Mouse (Mus musculus): ENCODE measurements around the gene Cilp. TPM values are rescaled to one million over a fixed set of nuclear protein-coding genes. Genes with fewer than 3 reads are reported as not detected.

Gene Cilp
- polyA plus RNA-seq, 1 experiment from 2014 or later, result 0.25 TPM

DNA sequence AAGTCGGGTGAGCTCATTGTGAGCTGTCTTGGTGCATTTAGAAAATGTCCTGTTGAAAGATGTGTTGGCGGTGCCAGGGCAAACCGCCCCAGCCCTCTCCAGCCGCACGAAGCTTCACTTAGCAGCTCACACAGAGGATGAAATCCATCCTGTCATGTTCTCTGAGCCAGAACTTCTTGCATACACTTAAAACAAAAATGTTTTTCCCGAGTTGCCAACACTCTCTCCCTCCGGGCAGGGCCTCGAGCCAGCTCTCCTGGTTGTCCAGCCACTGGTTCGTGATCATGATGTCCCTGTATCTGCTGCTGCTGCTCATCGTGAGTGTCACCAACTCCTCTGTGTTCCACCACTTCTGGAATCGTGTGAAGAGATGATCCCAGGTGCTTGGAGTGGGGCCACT lies 27.4 kb upstream of the Cilp start:
- WGBS, result 92% methylated on average over 11 of the region's 11 CpGs
- no peak overlapping the region for H3K27ac ChIP-seq
- H3K9me3 ChIP-seq, result no peaks in the 10 kb centered on the region
- H3K4me3 ChIP-seq, result no peak overlapping the region
- H3K4me1 ChIP-seq (replicated peaks), result peaks cover 10% of the 10 kb centered on the region; the same call in 1 of the 2 replicates
- peaks cover 13% of the 10 kb centered on the region; the same call in 1 of the 2 replicates for H3K36me3 ChIP-seq
- no peak for DNase-seq (ENCODE audit: low spot score)
- no peaks in the 10 kb centered on the region for H3K27me3 ChIP-seq (ENCODE audit: insufficient read depth, poor library complexity, severe bottlenecking)

DNA sequence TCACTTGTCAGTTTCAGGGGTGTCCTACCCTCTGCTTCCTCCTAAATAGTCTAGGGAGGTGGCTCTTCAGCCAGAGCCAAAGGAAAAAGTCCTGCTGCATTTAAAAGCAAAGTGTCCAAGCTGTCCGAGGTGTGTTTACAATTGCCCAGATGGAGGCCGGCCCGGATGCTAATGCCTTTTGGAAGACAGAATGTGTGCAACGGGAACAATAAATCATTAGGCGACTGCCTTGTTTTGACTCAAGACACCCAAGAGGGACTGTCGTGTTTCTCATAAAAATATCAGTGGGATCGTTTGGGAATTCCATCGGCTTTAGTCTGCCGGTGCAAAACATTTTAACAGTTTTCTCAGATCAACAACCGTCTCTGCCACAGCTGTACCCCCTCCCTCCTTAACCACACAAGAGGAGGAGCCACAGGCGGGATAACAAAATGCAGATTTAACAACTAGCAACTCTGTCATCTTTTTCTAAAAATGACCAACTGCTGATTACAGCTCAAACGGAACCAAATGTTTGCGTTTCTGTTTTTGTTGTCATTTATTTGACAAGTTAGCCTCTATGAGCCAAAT lies 26.7 kb upstream of the Cilp start:
- Histone ChIP-seq H3K27ac (no peak overlapping the region), H3K9me3 (no peaks in the 10 kb centered on the region), H3K4me3 (no peak overlapping the region), H3K36me3 (peaks cover 13% of the 10 kb centered on the region; the same call in 1 of the 2 replicates), H3K27me3 (ENCODE audit: insufficient read depth, poor library complexity, severe bottlenecking) (no peaks in the 10 kb centered on the region), H3K4me1 (replicated peaks) (peaks cover 16% of the 10 kb centered on the region)
- DNase-seq (ENCODE audit: low spot score), result no peak
- WGBS, result 85% methylated on average over 13 of the region's 13 CpGs

DNA sequence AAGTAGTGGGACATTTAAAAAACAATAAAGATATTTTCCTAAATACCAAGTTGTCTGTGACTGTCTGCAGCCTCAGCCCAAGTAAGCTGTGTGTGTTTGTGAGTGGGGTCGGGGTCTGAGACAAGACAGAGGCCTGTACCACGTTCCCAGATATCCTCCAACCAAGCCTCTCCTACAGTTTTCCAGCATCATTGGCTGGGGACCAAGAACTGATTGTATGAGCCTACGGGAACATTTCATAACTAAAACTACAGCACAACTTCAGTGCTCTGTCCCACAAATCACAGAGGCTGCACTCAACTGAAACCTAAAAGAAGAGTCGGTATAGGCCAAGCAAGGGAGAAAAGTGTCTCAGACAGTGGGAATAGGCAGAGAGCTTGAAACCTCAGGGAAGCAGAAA lies 25.8 kb upstream of the Cilp start:
- Histone ChIP-seq H3K27me3 (ENCODE audit: insufficient read depth, poor library complexity, severe bottlenecking) (no peaks in the 10 kb centered on the region), H3K27ac (no peak overlapping the region), H3K4me3 (no peak overlapping the region), H3K4me1 (replicated peaks) (peaks cover 24% of the 10 kb centered on the region), H3K36me3 (peaks cover 13% of the 10 kb centered on the region; the same call in 1 of the 2 replicates), H3K9me3 (no peaks in the 10 kb centered on the region)
- DNase-seq (ENCODE audit: low spot score), result no peak
- WGBS, result 93% methylated on average over 4 of the region's 4 CpGs

DNA sequence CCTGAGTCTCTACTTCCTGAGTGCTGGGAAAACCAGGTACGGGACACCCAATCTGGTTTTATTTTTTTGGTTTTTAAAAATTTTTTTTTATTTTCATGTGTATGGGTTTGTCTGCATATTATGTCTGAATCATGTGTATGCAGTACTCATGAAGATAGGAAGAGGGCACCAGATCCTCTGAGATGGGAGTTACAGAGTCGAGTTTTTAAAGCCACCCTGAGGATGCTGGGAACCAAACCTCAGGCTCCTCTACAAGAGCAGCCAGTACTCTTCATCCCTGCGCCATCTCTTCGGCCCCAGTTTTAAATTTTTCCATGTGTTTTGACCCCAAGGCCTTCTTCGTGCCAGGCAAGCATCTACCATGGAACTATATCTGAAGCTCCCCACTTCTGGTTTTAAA lies 25.2 kb upstream of the Cilp start:
- WGBS, result 93% methylated on average over 5 of the region's 5 CpGs
- DNase-seq (ENCODE audit: low spot score), result no peak
- no peaks in the 10 kb centered on the region for H3K9me3 ChIP-seq
- H3K27me3 ChIP-seq (ENCODE audit: insufficient read depth, poor library complexity, severe bottlenecking), result no peaks in the 10 kb centered on the region
- H3K36me3 ChIP-seq, result peaks cover 8% of the 10 kb centered on the region; the same call in 1 of the 2 replicates
- H3K4me1 ChIP-seq (replicated peaks), result peaks cover 27% of the 10 kb centered on the region
- H3K27ac ChIP-seq, result no peak overlapping the region
- no peak overlapping the region for H3K4me3 ChIP-seq

DNA sequence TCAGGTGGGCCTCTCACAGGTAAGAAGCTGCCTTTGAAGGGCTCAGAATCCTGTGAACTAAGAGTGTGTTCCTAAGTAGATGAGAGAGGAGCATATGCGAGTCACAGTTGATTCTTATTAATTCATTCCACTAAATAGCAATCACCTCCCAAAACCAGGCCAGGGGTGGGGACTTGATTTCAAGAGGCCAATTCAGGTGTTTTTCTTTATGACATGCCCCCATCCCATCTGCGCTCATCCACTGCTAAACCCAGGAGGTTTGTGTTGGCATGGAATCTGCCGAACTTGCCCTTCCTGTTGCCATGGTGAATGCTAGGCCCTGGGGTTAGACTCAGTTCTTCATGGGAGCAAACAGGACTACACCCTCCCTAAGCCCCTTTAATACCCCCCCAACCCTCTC lies 24.4 kb upstream of the Cilp start:
- DNase-seq (ENCODE audit: low spot score), result no peak
- WGBS, result 90% methylated on average over 3 of the region's 3 CpGs

DNA sequence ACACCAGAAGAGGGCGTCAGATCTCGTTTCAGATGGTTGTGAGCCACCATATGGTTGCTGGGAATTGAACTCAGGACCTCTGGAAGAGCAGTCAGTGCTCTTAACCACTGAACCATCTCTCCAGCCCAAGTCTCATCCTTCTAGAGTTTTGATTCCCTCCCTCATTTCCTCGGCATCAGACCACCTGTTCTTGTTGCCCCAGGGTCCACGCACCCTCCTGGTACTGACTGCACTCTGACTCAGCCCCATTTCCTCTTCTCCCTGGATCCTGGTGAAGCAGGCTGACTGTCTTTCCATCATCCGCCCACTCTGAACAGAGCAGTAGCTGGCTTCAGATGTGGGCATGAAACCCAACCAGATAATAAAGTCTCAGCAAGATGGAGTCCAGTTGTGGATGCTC lies 23.0 kb upstream of the Cilp start:
- H3K4me1 ChIP-seq (replicated peaks), result peaks cover 27% of the 10 kb centered on the region
- H3K9me3 ChIP-seq, result no peaks in the 10 kb centered on the region
- H3K27me3 ChIP-seq (ENCODE audit: insufficient read depth, poor library complexity, severe bottlenecking), result no peaks in the 10 kb centered on the region
- 77% methylated on average over 5 of the region's 5 CpGs for WGBS
- no peaks in the 10 kb centered on the region for H3K36me3 ChIP-seq
- no peak for DNase-seq (ENCODE audit: low spot score)
- H3K27ac ChIP-seq, result no peak overlapping the region
- no peak overlapping the region for H3K4me3 ChIP-seq

More for the DNA sequence above, 24.4 kb upstream of the Cilp start:
- Histone ChIP-seq H3K9me3 (no peaks in the 10 kb centered on the region), H3K36me3 (peaks cover 7% of the 10 kb centered on the region; the same call in 1 of the 2 replicates), H3K27me3 (ENCODE audit: insufficient read depth, poor library complexity, severe bottlenecking) (no peaks in the 10 kb centered on the region), H3K27ac (0 out of 2 replicates have a peak overlapping the region, but pooled peaks have one; percentile 26), H3K4me3 (no peak overlapping the region), H3K4me1 (replicated peaks) (peaks cover 27% of the 10 kb centered on the region)

DNA sequence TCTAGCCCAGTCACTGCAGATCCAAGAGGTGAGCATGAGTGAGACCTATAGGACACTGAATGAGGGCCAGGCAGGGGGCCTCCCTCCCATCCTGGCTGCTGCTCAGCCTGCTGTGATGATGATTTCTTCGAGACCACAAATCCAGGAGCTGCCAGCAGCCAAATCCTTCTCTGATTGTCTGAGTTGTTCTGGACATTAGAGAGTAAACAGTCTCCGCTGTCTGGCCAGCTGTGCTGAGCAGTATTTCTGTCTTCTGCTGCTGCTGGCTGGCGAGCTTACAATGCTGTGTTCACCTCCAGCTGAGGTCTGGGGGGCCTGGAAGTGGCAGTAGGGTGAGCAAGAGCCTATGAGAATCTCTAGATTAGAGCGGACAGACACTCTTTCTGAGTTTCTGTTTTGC lies 21.7 kb upstream of the Cilp start:
- no peaks in the 10 kb centered on the region for H3K36me3 ChIP-seq
- no peaks in the 10 kb centered on the region for H3K27me3 ChIP-seq (ENCODE audit: insufficient read depth, poor library complexity, severe bottlenecking)
- peaks cover 27% of the 10 kb centered on the region for H3K4me1 ChIP-seq (replicated peaks)
- no peaks in the 10 kb centered on the region for H3K9me3 ChIP-seq
- no peak overlapping the region; the same call in 1 of the 2 replicates for H3K27ac ChIP-seq
- no peak overlapping the region for H3K4me3 ChIP-seq
- DNase-seq (ENCODE audit: low spot score), result no peak
- WGBS, result 61% methylated on average over 4 of the region's 4 CpGs

DNA sequence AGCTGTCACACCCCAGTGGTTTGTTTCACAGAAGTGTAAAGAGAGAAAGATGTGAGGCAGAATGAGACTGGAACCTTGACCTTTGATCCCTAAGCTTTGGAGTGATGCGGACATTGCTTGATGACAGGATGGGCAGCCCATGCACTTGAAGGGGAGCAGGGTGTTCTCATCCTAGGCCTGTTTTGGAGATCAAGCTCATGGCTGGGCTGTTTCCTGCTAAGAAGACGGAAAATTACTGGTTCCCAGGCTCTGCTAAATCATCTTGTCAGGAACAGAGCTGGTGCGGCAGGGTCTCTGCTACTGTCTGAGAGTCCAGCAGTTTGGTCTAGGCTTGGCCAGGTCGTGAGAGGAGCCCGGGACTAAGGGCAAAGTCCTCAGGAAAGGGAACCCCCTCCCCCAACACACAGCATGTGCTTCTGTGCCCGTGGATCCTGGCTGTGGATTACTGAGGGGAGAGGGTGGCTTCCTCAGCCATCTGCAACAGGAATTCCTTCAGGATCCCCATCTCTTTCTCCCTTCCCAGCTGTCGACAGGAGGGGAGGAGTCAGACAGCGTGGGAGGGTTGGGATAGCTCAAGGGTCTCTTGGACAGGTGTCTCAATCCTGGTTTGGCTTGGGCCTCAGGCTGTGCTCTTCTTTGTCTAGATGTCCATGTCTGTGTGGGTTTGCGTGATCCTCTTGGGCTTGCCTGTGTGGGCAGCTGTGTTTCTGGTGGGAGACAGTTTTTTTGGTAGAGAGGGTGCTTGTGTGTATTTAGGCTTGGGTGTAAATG lies 20.8 kb upstream of the Cilp start:
- H3K9me3 ChIP-seq, result no peaks in the 10 kb centered on the region
- H3K27ac ChIP-seq, result 0 out of 2 replicates have a peak overlapping the region, but pooled peaks have one; percentile 36
- DNase-seq (ENCODE audit: low spot score), result no peak
- no peaks in the 10 kb centered on the region for H3K27me3 ChIP-seq (ENCODE audit: insufficient read depth, poor library complexity, severe bottlenecking)
- H3K4me1 ChIP-seq (replicated peaks), result peaks cover 27% of the 10 kb centered on the region
- H3K4me3 ChIP-seq, result no peak overlapping the region
- 61% methylated on average over 9 of the region's 9 CpGs for WGBS
- no peaks in the 10 kb centered on the region for H3K36me3 ChIP-seq

DNA sequence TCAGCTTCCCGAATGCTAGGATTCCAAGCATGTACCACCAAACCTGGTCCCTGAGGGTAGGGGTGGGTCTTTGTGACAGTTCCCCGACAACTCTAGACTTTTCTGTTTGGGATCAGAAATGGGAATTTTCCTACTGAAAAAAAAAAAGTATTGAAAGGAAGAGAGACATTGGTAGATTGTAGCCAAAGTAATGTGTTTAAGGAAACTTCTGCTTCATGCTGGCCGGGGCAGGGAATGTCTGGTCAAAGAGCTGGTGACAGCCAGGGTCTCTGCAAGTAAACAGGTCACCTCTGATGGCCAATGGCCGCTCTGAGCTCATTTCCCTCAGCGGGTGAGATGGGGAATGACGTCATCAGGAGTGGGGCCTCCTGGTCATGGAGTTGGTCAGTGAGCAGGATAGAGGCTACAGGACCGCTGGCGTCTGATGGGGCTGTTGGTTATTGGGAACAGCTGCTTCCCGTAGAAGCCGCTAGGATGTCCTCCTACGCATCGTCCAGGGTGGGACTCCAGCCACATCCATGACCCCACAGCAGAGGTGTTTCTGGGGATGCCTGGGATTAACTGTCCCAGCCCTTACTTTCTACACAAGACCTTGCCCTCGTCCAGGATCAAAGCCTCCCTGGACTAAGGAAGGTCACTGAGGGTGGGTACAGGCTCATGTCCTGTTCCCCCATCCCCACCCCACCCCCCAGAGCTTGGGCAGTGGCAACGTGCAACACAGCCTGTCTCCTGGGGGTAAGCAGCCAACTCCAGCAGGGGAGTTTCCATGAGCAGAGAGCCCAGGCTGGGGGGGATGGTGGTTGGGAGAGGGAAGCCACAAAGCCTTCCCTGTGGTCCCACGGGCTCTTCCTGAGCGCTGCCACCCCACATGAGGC lies 17.2 kb upstream of the Cilp start:
- no peaks in the 10 kb centered on the region for H3K36me3 ChIP-seq
- WGBS, result 80% methylated on average over 16 of the region's 16 CpGs
- H3K9me3 ChIP-seq, result no peaks in the 10 kb centered on the region
- no peaks in the 10 kb centered on the region for H3K27me3 ChIP-seq (ENCODE audit: insufficient read depth, poor library complexity, severe bottlenecking)
- no peak for DNase-seq (ENCODE audit: low spot score)
- H3K4me1 ChIP-seq (replicated peaks), result peaks cover 20% of the 10 kb centered on the region
- H3K4me3 ChIP-seq, result no peak overlapping the region
- 0 out of 2 replicates have a peak overlapping the region, but pooled peaks have one; percentile 16 for H3K27ac ChIP-seq

DNA sequence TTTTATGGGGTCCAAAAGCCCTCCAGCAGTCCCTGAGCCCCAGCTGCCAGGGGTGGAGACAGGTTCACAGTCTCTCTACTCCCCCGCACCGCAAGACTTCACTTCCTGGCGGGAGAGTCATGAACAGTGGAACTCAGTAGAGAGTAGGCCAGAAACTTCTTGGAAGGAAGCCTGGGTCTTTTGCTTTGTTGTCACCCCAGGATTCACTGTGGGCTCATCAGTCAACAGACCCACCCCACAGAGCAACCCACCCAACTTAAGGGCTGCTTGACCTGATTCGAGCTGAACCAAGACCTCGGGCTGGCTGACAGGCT lies 16.6 kb upstream of the Cilp start:
- Histone ChIP-seq H3K36me3 (no peaks in the 10 kb centered on the region), H3K9me3 (no peaks in the 10 kb centered on the region), H3K27me3 (ENCODE audit: insufficient read depth, poor library complexity, severe bottlenecking) (no peaks in the 10 kb centered on the region), H3K4me1 (replicated peaks) (peaks cover 14% of the 10 kb centered on the region), H3K4me3 (no peak overlapping the region), H3K27ac (0 out of 2 replicates have a peak overlapping the region, but pooled peaks have one; percentile 16)
- no peak for DNase-seq (ENCODE audit: low spot score)
- 90% methylated on average over 5 of the region's 5 CpGs for WGBS

DNA sequence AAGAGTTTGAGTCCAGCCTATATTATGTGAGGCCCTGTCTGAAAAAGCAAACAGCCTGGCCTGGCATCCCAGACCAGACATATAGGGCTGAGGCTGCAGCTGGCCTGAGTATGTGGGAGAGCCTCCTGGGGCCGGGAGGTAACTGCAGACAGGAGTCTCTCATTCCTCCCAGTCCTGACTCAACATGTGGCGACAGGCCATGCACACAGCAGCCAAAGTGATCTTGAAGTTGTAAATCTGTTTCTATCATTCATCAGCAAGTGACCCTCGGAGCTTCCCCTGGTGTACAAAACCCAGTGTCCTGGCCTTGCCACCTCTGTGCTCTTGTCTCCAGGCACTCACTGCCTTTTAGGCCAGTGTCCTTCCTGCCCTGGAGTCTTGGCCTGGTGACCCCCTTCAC lies 13.0 kb upstream of the Cilp start:
- no peak for DNase-seq (ENCODE audit: low spot score)
- Histone ChIP-seq H3K4me1 (replicated peaks) (peaks cover 10% of the 10 kb centered on the region; the same call in 1 of the 2 replicates), H3K36me3 (no peaks in the 10 kb centered on the region), H3K4me3 (no peak overlapping the region), H3K9me3 (no peaks in the 10 kb centered on the region), H3K27ac (no peak overlapping the region), H3K27me3 (ENCODE audit: insufficient read depth, poor library complexity, severe bottlenecking) (no peaks in the 10 kb centered on the region)
- 75% methylated on average over 3 of the region's 3 CpGs for WGBS

DNA sequence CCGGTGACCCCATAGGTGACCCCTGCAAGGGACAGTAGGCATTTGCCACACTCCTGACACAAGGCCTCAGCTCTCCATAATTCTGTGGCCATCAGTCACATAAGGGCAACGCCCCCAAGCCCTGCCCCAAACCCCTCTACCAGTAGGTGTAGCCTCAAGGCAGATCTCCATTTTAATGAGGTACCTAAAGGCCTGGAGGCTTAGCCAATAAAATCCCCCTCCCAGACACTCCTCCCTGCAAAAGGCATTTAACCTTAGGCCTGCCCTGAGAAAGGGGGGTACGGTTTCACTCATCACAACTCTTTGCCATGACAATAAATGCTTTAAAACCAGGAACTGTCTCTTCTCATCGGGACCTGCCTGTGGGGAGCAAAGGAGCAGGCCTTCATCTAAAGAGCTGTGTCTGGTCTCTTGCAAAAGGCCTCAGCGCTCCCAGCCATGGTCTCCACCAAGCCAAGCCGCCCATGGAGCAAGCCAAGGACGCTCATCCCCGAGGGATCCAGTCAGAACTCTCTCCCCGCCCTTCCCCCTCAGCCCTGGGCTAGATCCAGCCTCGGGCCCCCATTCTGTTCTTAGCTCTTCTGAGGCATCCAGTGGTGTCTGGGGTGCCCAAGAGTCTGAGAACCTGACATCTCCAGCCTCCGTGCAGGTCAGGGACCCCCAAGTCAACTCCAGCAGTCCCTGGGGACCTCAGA lies 8.9 kb upstream of the Cilp start:
- H3K36me3 ChIP-seq, result no peaks in the 10 kb centered on the region
- H3K4me1 ChIP-seq (replicated peaks), result peaks cover 7% of the 10 kb centered on the region; the same call in 1 of the 2 replicates
- DNase-seq (ENCODE audit: low spot score), result no peak
- no peak overlapping the region for H3K4me3 ChIP-seq
- H3K27ac ChIP-seq, result no peak overlapping the region
- H3K9me3 ChIP-seq, result no peaks in the 10 kb centered on the region
- WGBS, result 74% methylated on average over 11 of the region's 11 CpGs
- H3K27me3 ChIP-seq (ENCODE audit: insufficient read depth, poor library complexity, severe bottlenecking), result no peaks in the 10 kb centered on the region

All from hindbrain, embryonic 10.5 days (tissue).